Mouse (Mus musculus): ENCODE results near the gene Itga10. TPM values are rescaled to one million over a fixed set of nuclear protein-coding genes. Genes with fewer than 3 reads are reported as not detected.

Gene Itga10
- 3.5 and 3.8 TPM in 2 replicates for polyA plus RNA-seq (2015; fragmentation: Nextera tagmentation; extraction: Ambion mirVana)

GRCm38 (mm10) chr3:96645018-96645649, at the start of gene Itga10:
Gene Itga10, plus strand, starts transcription at chr3:96645584.
- peak within 1 kb of the TSS; percentile 28; the same call in 1 of the 2 replicates for H3K27ac ChIP-seq
- H3K9me3 ChIP-seq = no peaks in the 10 kb centered on the region
- no peak within 1 kb of the TSS for H3K4me2 ChIP-seq
- no peaks in the 10 kb centered on the region for H3K27me3 ChIP-seq
- ATAC-seq (ENCODE audit: insufficient number of reproducible peaks, insufficient read depth, low FRiP score, low TSS enrichment, low read depth) = 0 out of 2 replicates have a peak, but pooled peaks have one; percentile 63
- peaks cover 49% of the 10 kb centered on the region for H3K36me3 ChIP-seq
- H3K4me1 ChIP-seq = no peaks in the 10 kb centered on the region
- 67% methylated on average over 7 of the region's 7 CpGs for WGBS
- no peak within 1 kb of the TSS for H3K9ac ChIP-seq
- no peak within 1 kb of the TSS for H3K4me3 ChIP-seq

- peaks cover 56% of the 10 kb centered on the region for H3K4me1 ChIP-seq
These were observed 49.7 kb upstream of the Itga10 start for GRCm38 (mm10) chr3:96595661-96596060.

DNA sequence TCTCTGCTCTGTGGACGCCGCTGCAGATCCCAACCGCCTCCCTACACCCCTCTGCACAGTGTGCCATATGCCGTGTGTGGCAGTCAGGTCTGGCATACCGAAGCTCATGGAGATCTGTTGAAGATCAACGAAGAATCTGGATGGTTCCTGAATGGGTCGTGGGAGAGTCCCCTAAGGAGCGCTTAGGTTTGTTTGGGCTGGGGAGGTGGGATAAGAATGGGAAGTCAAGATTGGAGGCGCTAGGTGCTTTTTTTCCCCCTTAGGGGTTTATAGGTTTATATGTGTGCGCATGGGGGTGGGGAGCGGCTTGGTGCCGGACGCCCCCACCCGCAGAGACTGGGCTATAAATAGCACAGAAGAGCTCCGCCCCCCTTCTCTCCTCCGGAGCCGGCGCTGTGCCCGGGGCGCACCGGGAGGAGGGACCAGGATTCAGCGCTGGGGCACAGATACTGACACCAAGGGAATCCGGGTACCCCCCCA, 49.1 kb upstream of the Itga10 start, which contains the start of gene Ankrd34a:
Gene Ankrd34a, plus strand, starts transcription at position 409 of the 480 bp plus-strand sequence.
- whole genome bisulfite sequencing = under 1% methylated on average over 23 of the region's 23 CpGs
- H3K4me1 ChIP-seq = peaks cover 56% of the 10 kb centered on the region
- no peak for ATAC-seq (ENCODE audit: insufficient number of reproducible peaks, insufficient read depth, low FRiP score, low TSS enrichment, low read depth)
- H3K27me3 ChIP-seq = peaks cover 32% of the 10 kb centered on the region
- no peaks in the 10 kb centered on the region for H3K9me3 ChIP-seq
- peak within 1 kb of the TSS; percentile 77 for H3K27ac ChIP-seq
- H3K4me2 ChIP-seq = peak within 1 kb of the TSS; percentile 98
- H3K36me3 ChIP-seq = no peaks in the 10 kb centered on the region
- peak within 1 kb of the TSS; percentile 80 for H3K9ac ChIP-seq
- peak within 1 kb of the TSS; percentile 58 for H3K4me3 ChIP-seq

More at GRCm38 (mm10) chr3:96595661-96596060, 49.7 kb upstream of the Itga10 start:
- Histone ChIP-seq H3K9ac (peak overlapping the region; percentile 80; the same call in 1 of the 2 replicates), H3K4me3 (peak overlapping the region; percentile 58), H3K27me3 (peaks cover 32% of the 10 kb centered on the region), H3K27ac (no peak overlapping the region), H3K36me3 (no peaks in the 10 kb centered on the region), H3K4me2 (peak overlapping the region; percentile 98), H3K9me3 (no peaks in the 10 kb centered on the region)
- WGBS = 23% methylated on average over 6 of the region's 6 CpGs
- no peak for ATAC-seq (ENCODE audit: insufficient number of reproducible peaks, insufficient read depth, low FRiP score, low TSS enrichment, low read depth)

DNA sequence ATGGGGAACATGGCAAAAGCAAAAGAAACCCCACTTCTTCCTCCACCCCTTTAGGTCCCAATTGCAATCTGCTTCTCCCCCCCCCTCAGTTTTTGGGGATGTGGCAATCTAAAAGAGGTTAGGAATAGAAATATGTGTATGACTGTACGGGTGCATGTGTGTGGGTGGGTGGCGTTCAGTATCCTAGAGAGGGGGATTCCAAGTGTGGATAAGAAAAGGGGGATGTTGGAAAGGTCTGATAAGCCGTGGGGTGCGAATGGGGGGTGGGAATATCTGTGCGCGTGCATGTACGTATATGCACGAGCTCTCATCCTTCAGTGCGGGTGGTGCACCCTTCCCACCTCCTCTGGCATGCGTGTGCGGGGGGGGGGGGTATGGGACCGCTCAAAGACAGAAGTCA, 48.5 kb upstream of the Itga10 start:
- H3K36me3 ChIP-seq = no peaks in the 10 kb centered on the region
- H3K27ac ChIP-seq = no peak overlapping the region
- ATAC-seq (ENCODE audit: insufficient number of reproducible peaks, insufficient read depth, low FRiP score, low TSS enrichment, low read depth) = no peak
- H3K9ac ChIP-seq = peak overlapping the region; percentile 80
- peaks cover 32% of the 10 kb centered on the region for H3K27me3 ChIP-seq
- H3K9me3 ChIP-seq = no peaks in the 10 kb centered on the region
- peak overlapping the region; percentile 98 for H3K4me2 ChIP-seq
- peak overlapping the region; percentile 58 for H3K4me3 ChIP-seq
- peaks cover 57% of the 10 kb centered on the region for H3K4me1 ChIP-seq
- WGBS = 2% methylated on average over 9 of the region's 12 CpGs

GRCm38 (mm10) chr3:96597435-96597891, 47.9 kb upstream of the Itga10 start:
- no peak for ATAC-seq (ENCODE audit: insufficient number of reproducible peaks, insufficient read depth, low FRiP score, low TSS enrichment, low read depth)
- Histone ChIP-seq H3K9me3 (no peaks in the 10 kb centered on the region), H3K27me3 (peaks cover 32% of the 10 kb centered on the region)

DNA sequence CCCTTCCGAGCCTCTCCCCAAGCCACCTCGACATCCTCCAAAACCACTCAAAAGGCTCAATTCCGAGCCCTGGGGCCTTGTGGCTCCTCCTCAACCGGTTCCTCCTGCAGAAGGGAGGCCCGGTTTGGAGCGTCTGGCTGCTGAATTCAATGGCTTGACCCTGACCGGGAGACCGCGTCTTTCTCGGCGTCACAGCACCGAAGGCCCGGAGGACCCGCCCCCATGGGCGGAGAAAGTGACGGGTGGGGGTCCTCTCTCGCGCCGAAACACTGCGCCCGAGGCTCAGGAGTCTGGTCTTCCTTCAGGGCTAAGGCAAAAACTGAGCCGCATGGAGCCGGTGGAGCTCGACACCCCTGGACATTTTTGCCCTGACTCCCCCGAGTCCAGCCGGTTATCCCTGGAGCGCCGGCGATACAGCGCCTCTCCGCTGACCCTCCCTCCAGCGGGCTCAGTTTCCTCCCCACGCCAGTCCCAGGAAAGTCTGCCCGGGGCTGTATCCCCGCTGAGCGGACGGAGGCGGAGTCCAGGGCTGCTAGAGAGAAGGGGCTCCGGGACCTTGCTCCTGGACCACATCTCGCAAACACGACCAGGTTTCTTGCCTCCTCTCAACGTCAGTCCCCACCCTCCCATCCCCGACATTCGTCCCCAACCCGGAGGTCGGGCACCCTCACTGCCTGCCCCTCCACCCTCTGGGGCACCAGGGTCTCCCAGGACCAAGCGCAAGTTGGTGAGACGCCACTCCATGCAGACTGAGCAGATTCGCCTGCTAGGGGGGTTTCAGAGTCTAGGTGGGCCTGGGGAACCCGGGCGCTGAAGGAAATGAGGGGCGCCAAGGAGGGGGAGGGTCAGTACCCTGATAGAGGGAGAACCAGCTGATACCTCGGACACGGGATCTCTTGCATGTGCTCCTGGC, 47.0 kb upstream of the Itga10 start:
- peaks cover 60% of the 10 kb centered on the region for H3K4me1 ChIP-seq
- no peak for ATAC-seq (ENCODE audit: insufficient number of reproducible peaks, insufficient read depth, low FRiP score, low TSS enrichment, low read depth)
- peak overlapping the region; percentile 77 for H3K27ac ChIP-seq
- H3K27me3 ChIP-seq = peaks cover 32% of the 10 kb centered on the region
- peak overlapping the region; percentile 98 for H3K4me2 ChIP-seq
- peak overlapping the region; percentile 58 for H3K4me3 ChIP-seq
- no peaks in the 10 kb centered on the region for H3K9me3 ChIP-seq
- peak overlapping the region; percentile 80 for H3K9ac ChIP-seq
- H3K36me3 ChIP-seq = no peaks in the 10 kb centered on the region
- 2% methylated on average over 54 of the region's 54 CpGs for WGBS

More at GRCm38 (mm10) chr3:96597435-96597891, 47.9 kb upstream of the Itga10 start:
- peak overlapping the region; percentile 98 for H3K4me2 ChIP-seq
- H3K4me3 ChIP-seq = peak overlapping the region; percentile 58
- H3K4me1 ChIP-seq = peaks cover 60% of the 10 kb centered on the region
- H3K27ac ChIP-seq = peak overlapping the region; percentile 77
- no peaks in the 10 kb centered on the region for H3K36me3 ChIP-seq
- peak overlapping the region; percentile 80 for H3K9ac ChIP-seq
- under 1% methylated on average over 40 of the region's 40 CpGs for WGBS

GRCm38 (mm10) chr3:96599069-96599393, 46.4 kb upstream of the Itga10 start:
- H3K36me3 ChIP-seq = 0 out of 2 replicates have a peak, but pooled peaks cover 4% of the 10 kb centered on the region
- no peak overlapping the region for H3K27ac ChIP-seq
- peak overlapping the region; percentile 80; the same call in 1 of the 2 replicates for H3K9ac ChIP-seq
- H3K4me1 ChIP-seq = peaks cover 66% of the 10 kb centered on the region
- H3K27me3 ChIP-seq = peaks cover 32% of the 10 kb centered on the region
- WGBS = 50% methylated on average over 8 of the region's 8 CpGs
- H3K4me3 ChIP-seq = peak overlapping the region; percentile 58
- H3K9me3 ChIP-seq = no peaks in the 10 kb centered on the region
- peak overlapping the region; percentile 98 for H3K4me2 ChIP-seq
- ATAC-seq (ENCODE audit: insufficient number of reproducible peaks, insufficient read depth, low FRiP score, low TSS enrichment, low read depth) = no peak

GRCm38 (mm10) chr3:96599411-96599810, 46.0 kb upstream of the Itga10 start:
- Histone ChIP-seq H3K4me1 (peaks cover 66% of the 10 kb centered on the region), H3K4me3 (no peak overlapping the region), H3K9me3 (no peaks in the 10 kb centered on the region), H3K27me3 (peaks cover 32% of the 10 kb centered on the region), H3K9ac (0 out of 2 replicates have a peak overlapping the region, but pooled peaks have one; percentile 80), H3K4me2 (peak overlapping the region; percentile 98; the same call in 1 of the 2 replicates), H3K36me3 (0 out of 2 replicates have a peak, but pooled peaks cover 4% of the 10 kb centered on the region), H3K27ac (no peak overlapping the region)
- no peak for ATAC-seq (ENCODE audit: insufficient number of reproducible peaks, insufficient read depth, low FRiP score, low TSS enrichment, low read depth)
- WGBS = 65% methylated on average over 3 of the region's 3 CpGs

DNA sequence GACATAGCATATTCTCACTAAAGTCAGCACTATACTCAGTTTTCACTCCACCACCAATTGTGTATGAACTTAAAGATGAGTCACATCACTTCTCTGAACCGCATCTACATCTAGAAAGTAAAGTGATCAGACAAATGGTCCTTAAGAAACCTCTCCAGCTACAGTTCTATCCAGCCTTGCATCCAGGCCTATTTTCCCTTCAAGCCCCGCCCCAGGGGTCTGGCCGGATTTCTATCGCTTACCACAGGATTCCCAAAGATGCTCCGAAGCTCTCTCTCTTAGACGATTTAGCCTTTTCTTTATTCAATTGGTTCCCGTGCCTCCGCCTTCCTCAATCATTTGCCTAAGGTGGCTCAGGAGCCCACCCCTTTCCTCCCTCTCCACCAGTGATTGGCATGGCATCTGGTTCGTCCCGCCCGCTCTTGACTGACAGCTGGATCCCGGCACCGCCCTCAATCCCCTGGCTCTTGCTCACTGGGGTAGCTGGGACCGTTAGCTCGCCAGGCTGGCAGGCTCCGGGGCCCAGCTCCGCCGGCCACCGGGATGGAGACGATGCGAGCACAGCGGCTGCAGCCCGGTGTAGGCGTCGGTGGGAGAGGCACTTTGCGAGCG, 44.6 kb upstream of the Itga10 start, which contains the start of gene Lix1l:
Gene Lix1l, plus strand, starts transcription at position 511 of the 612 bp plus-strand sequence.
- Histone ChIP-seq H3K27ac (peak within 1 kb of the TSS; percentile 96), H3K9me3 (no peaks in the 10 kb centered on the region), H3K4me2 (peak within 1 kb of the TSS; percentile 81), H3K4me3 (peak within 1 kb of the TSS; percentile 70), H3K27me3 (peaks cover 21% of the 10 kb centered on the region), H3K4me1 (peaks cover 67% of the 10 kb centered on the region), H3K36me3 (0 out of 2 replicates have a peak, but pooled peaks cover 4% of the 10 kb centered on the region), H3K9ac (peak within 1 kb of the TSS; percentile 88)
- ATAC-seq (ENCODE audit: insufficient number of reproducible peaks, insufficient read depth, low FRiP score, low TSS enrichment, low read depth) = peak; percentile 93
- WGBS = 1% methylated on average over 27 of the region's 27 CpGs

- no peaks in the 10 kb centered on the region for H3K9me3 ChIP-seq
- peaks cover 62% of the 10 kb centered on the region for H3K4me1 ChIP-seq
- H3K36me3 ChIP-seq = 0 out of 2 replicates have a peak, but pooled peaks cover 7% of the 10 kb centered on the region
- WGBS = 5% methylated on average over 14 of the region's 40 CpGs
- peak overlapping the region; percentile 88 for H3K9ac ChIP-seq
- peak; percentile 50; the same call in 1 of the 2 replicates for ATAC-seq (ENCODE audit: insufficient number of reproducible peaks, insufficient read depth, low FRiP score, low TSS enrichment, low read depth)
- H3K4me3 ChIP-seq = peak overlapping the region; percentile 70
- peak overlapping the region; percentile 96 for H3K27ac ChIP-seq
- H3K27me3 ChIP-seq = peaks cover 16% of the 10 kb centered on the region
- H3K4me2 ChIP-seq = peak overlapping the region; percentile 81
These were observed 44.1 kb upstream of the Itga10 start for GRCm38 (mm10) chr3:96601251-96601787.

Measured in embryonic facial prominence, embryonic 13.5 days (tissue).